Mouse (Mus musculus) cerebellum, adult 2 months (tissue): ENCODE measurements around the gene Syne3.
A peak's percentile ranks its signal among the peaks of the same experiment; 100 is the strongest.

Experiments used
- CTCF ChIP-seq: fragments of 200-500 bp; IDR thresholded peaks from 2 replicates; pipeline ENCODE4 v1.5.1; 2011; ENCODE audit warnings: low read depth, mild to moderate bottlenecking, control low read depth, low read length, moderate library complexity, borderline replicate concordance; ENCODE audit not compliant: insufficient read depth
- POLR2A ChIP-seq: fragments of 200-500 bp; IDR thresholded peaks from 2 replicates; pipeline ENCODE4 v1.6.1; 2011; ENCODE audit warnings: low read length, control low read depth, borderline replicate concordance; ENCODE audit not compliant: insufficient read depth

- TF ChIP-seq POLR2A (peak; percentile 75), CTCF (no peak)
Measured at GRCm38 (mm10) chr12:105032147-105032831, 22.7 kb upstream of the Syne3 start, which contains the start of gene Glrx5.
